10 mouse cellular contexts compared by ENCODE assay signal in the genomic region with DNA sequence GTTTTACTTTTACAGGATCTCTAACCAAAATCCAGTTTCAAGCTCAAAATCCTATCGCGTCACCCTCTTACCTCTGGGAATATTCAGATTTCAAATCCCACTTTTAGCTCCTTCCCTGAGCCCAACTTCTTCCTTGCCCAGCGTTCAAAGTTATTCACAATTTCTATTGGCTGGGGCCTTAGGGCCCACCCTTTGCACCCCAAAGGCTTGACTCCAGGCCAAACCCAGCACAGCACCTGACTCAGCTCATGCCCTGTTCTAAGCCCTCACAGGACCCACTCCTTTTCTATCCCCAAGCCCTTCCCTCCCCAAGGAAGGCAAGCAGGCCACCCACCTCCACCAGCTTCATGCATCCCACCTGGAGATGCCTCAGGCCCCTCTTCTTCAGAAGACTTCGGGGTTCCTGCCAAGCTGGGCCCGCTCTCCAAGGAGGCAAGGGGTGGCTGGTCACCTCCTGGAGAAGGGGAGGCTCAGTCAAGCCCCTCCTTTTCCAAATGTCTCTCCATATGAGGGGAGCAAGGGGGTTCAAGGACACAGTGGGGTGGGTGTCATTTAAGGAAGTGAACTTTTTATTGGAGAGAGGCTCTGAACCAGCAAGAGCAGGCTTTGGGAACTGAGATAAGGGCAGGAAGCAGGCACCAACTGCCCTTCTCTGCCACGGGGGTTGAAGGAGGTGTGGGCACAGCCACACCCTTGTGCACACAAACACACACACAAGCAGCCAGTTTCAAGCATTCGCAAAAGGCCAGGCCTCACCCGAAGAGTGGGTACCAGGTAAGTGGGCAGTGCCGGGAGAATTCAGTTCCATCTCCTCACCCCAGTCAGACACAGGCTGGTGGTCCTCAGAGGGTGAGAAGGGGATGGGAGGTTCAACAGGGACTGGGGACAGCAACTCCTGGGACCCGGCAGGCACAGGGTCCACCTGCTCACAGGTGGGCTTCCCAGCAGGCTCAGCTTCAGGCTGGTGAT. TPM values are rescaled to one million over a fixed set of nuclear protein-coding genes. Genes with fewer than 3 reads are reported as not detected.
A peak's percentile ranks its signal among the peaks of the same experiment; 100 is the strongest.
DNase-seq lines count a peak whose midpoint lies in the region; ATAC-seq and TF ChIP-seq lines count a peak whose summit lies in the region.
"Had no signal": no experiment of that assay in that cellular context is flagged by ENCODE, and none has a peak within 500 bp of the region (broad histone marks: within the 10 kb centered on the region; RNA-seq: fewer than 3 reads in every experiment).

No protein-coding gene starts in this region.

- peaks cover 36% of the 10 kb centered on the region for H3K4me1 ChIP-seq in hindbrain, embryonic 13.5 days (replicated peaks)
- peaks cover 38% of the 10 kb centered on the region for H3K4me1 ChIP-seq in hindbrain, embryonic 10.5 days (replicated peaks)
- peaks cover 76% of the 10 kb centered on the region for H3K4me1 ChIP-seq in G1E (ENCODE audit: insufficient read depth, low read depth, low read length)
- peaks cover 40% of the 10 kb centered on the region for H3K4me1 ChIP-seq in liver, postnatal 0 days (ENCODE audit: insufficient read depth)

- peaks cover 16% of the 10 kb centered on the region; the same call in 1 of the 2 replicates for H3K27me3 ChIP-seq in hindbrain, embryonic 13.5 days
- peaks cover 19% of the 10 kb centered on the region for H3K27me3 ChIP-seq in hindbrain, embryonic 10.5 days (ENCODE audit: insufficient read depth, poor library complexity, severe bottlenecking)
- H3K27me3 ChIP-seq in G1E (ENCODE audit: insufficient read depth, low read length), result no peaks in the 10 kb centered on the region
- no peaks in the 10 kb centered on the region for H3K27me3 ChIP-seq in liver, postnatal 0 days (ENCODE audit: insufficient read depth, low read length)
- H3K27me3 ChIP-seq: midbrain, embryonic 15.5 days had no signal

- H3K4me2 ChIP-seq in hindbrain, embryonic 13.5 days, result no peak overlapping the region
- peak overlapping the region; percentile 99 for H3K4me2 ChIP-seq in liver, postnatal 0 days (ENCODE audit: low read depth, low read length)

- 90% methylated on average over 10 of the region's 10 CpGs for WGBS in hindbrain, embryonic 13.5 days
- WGBS in hindbrain, embryonic 10.5 days, result 89% methylated on average over 10 of the region's 10 CpGs
- 50% methylated on average over 10 of the region's 10 CpGs for WGBS in liver, postnatal 0 days (ENCODE audit: insufficient replicate concordance)

- peak overlapping the region; percentile 90; the same call in 1 of the 2 replicates for H3K9ac ChIP-seq in hindbrain, embryonic 13.5 days
- H3K9ac ChIP-seq in liver, postnatal 0 days (replicated peaks), result peak overlapping the region; percentile 82

- no peak overlapping the region for H3K27ac ChIP-seq in hindbrain, embryonic 13.5 days
- H3K27ac ChIP-seq in hindbrain, embryonic 10.5 days, result no peak overlapping the region
- H3K27ac ChIP-seq in liver, postnatal 0 days (ENCODE audit: low read depth), result peak overlapping the region; percentile 98

- peak; percentile 62; the same call in 1 of the 2 replicates for TF ChIP-seq EP300 in liver, postnatal 0 days (IDR thresholded peaks at IDR 0.05; ENCODE audit: low read depth)

- no peak for DNase-seq in hindbrain, embryonic 10.5 days (ENCODE audit: low spot score)
- DNase-seq in G1E (ENCODE audit: low spot score), result peak; percentile 63
- DNase-seq in liver, postnatal 0 days, result no peak
- no peak for DNase-seq in thymus, postnatal 0 days (ENCODE audit: low spot score)
- no peak for DNase-seq in layer of hippocampus, postnatal 36 days
- DNase-seq: adrenal gland, postnatal 36 days; lung, adult 18-20 months had no signal

- no peaks in the 10 kb centered on the region for H3K9me3 ChIP-seq in hindbrain, embryonic 13.5 days
- no peaks in the 10 kb centered on the region for H3K9me3 ChIP-seq in hindbrain, embryonic 10.5 days
- H3K9me3 ChIP-seq in G1E (replicated peaks), result no peaks in the 10 kb centered on the region
- H3K9me3 ChIP-seq in liver, postnatal 0 days (ENCODE audit: low read length), result no peaks in the 10 kb centered on the region
- H3K9me3 ChIP-seq: midbrain, embryonic 15.5 days had no signal

- H3K4me3 ChIP-seq in hindbrain, embryonic 13.5 days, result no peak overlapping the region
- H3K4me3 ChIP-seq in hindbrain, embryonic 10.5 days, result no peak overlapping the region
- H3K4me3 ChIP-seq in G1E (ENCODE audit: low read depth, low read length), result peak overlapping the region; percentile 83
- peak overlapping the region; percentile 85; the same call in 1 of the 2 replicates for H3K4me3 ChIP-seq in liver, postnatal 0 days (ENCODE audit: low read depth, low read length)

- H3K36me3 ChIP-seq in hindbrain, embryonic 13.5 days, result peaks cover 49% of the 10 kb centered on the region
- H3K36me3 ChIP-seq in hindbrain, embryonic 10.5 days, result peaks cover 51% of the 10 kb centered on the region
- H3K36me3 ChIP-seq in G1E (replicated peaks), result peaks cover 82% of the 10 kb centered on the region
- peaks cover 26% of the 10 kb centered on the region for H3K36me3 ChIP-seq in liver, postnatal 0 days (replicated peaks; ENCODE audit: insufficient read depth, low read length)

- TF ChIP-seq CTCF in G1E (IDR thresholded peaks at IDR 0.05; ENCODE audit: low read depth, low read length), result no peak
- no peak for TF ChIP-seq CTCF in liver, postnatal 0 days (IDR thresholded peaks at IDR 0.05; ENCODE audit: low read depth)

- no peak for ATAC-seq in hindbrain, embryonic 13.5 days (ENCODE audit: low FRiP score)
- peak; percentile 62 for ATAC-seq in G1E (ENCODE audit: extremely low read depth, insufficient number of reproducible peaks, low FRiP score, poor library complexity, severe bottlenecking)
- ATAC-seq in erythroblast, adult 5-6 weeks (replicated peaks; ENCODE audit: low FRiP score, poor library complexity, severe bottlenecking), result peak; percentile 48
- 0 out of 2 replicates have a peak, but pooled peaks have one; percentile 7 for ATAC-seq in liver, postnatal 0 days

RNA-seq across cellular contexts. Expression of a gene that starts 1.8 kb away (rescaled TPM):
- polyA plus RNA-seq in hindbrain, embryonic 13.5 days (2015; fragmentation: Nextera tagmentation; extraction: Ambion mirVana), result 33.4 and 33.8 TPM in 2 replicates
- 7.7 and 13.0 TPM in 2 replicates for polyA plus RNA-seq in hindbrain, embryonic 10.5 days (2016; fragmentation: Nextera tagmentation; extraction: Ambion mirVana)
- total RNA-seq in G1E (2014; fragmentation: Nextera tagmentation), result 3.5 and 4.1 TPM in 2 replicates
- total RNA-seq in G1E (2017), result 18.8 and 23.1 TPM in 2 replicates
- polyA plus RNA-seq in G1E (2012), result 92.0 and 140 TPM in 2 replicates
- total RNA-seq in erythroblast, adult 5-6 weeks (2015; ENCODE audit: low replicate concordance), result not detected in 2 replicates
- 2.0 and 4.3 TPM in 2 replicates for total RNA-seq in erythroblast, adult 5-6 weeks (2017; ENCODE audit: low replicate concordance)
- polyA plus RNA-seq in liver, postnatal 0 days (2015; fragmentation: Nextera tagmentation; extraction: Ambion mirVana), result 7.5 and 8.4 TPM in 2 replicates
- polyA plus RNA-seq in thymus, postnatal 0 days (2015; fragmentation: Nextera tagmentation; extraction: Ambion mirVana), result 6.2 and 7.6 TPM in 2 replicates
- total RNA-seq in layer of hippocampus, postnatal 36 days (2021), result 10 to 100 TPM; 31.2 to 33.0 TPM

RNA-seq across cellular contexts. Expression of a gene that starts 11.4 kb away (rescaled TPM):
- 23.9 and 27.9 TPM in 2 replicates for polyA plus RNA-seq in hindbrain, embryonic 13.5 days (2015; fragmentation: Nextera tagmentation; extraction: Ambion mirVana)
- 32.2 and 37.4 TPM in 2 replicates for polyA plus RNA-seq in hindbrain, embryonic 10.5 days (2016; fragmentation: Nextera tagmentation; extraction: Ambion mirVana)
- total RNA-seq in G1E (2014; fragmentation: Nextera tagmentation), result 8.1 and 16.6 TPM in 2 replicates
- total RNA-seq in G1E (2017), result 58.0 and 66.0 TPM in 2 replicates
- polyA plus RNA-seq in G1E (2012), result 133 and 136 TPM in 2 replicates
- total RNA-seq in erythroblast, adult 5-6 weeks (2015; ENCODE audit: low replicate concordance), result 2.5 and 9.4 TPM in 2 replicates
- total RNA-seq in erythroblast, adult 5-6 weeks (2017; ENCODE audit: low replicate concordance), result 17.7 and 30.0 TPM in 2 replicates
- 5.7 and 8.8 TPM in 2 replicates for polyA plus RNA-seq in liver, postnatal 0 days (2015; fragmentation: Nextera tagmentation; extraction: Ambion mirVana)
- polyA plus RNA-seq in thymus, postnatal 0 days (2015; fragmentation: Nextera tagmentation; extraction: Ambion mirVana), result 15.9 and 21.9 TPM in 2 replicates
- 10 to 100 TPM; 69.0 to 77.7 TPM for total RNA-seq in layer of hippocampus, postnatal 36 days (2021)

RNA-seq across cellular contexts. Expression of a gene that starts 15.9 kb away (rescaled TPM):
- polyA plus RNA-seq in hindbrain, embryonic 13.5 days (2015; fragmentation: Nextera tagmentation; extraction: Ambion mirVana), result 1.7 and 2.3 TPM in 2 replicates
- polyA plus RNA-seq in hindbrain, embryonic 10.5 days (2016; fragmentation: Nextera tagmentation; extraction: Ambion mirVana), result 0.96 and 0.97 TPM in 2 replicates
- total RNA-seq in G1E (2014; fragmentation: Nextera tagmentation) (not detected in 2 replicates), G1E (2017) (0.16 and 0.64 TPM in 2 replicates)
- not detected in 2 replicates for polyA plus RNA-seq in G1E (2012)
- 7.7 and 15.7 TPM in 2 replicates for total RNA-seq in erythroblast, adult 5-6 weeks (2015; ENCODE audit: low replicate concordance)
- 2.6 and 7.1 TPM in 2 replicates for total RNA-seq in erythroblast, adult 5-6 weeks (2017; ENCODE audit: low replicate concordance)
- polyA plus RNA-seq in liver, postnatal 0 days (2015; fragmentation: Nextera tagmentation; extraction: Ambion mirVana), result 5.5 and 6.9 TPM in 2 replicates
- polyA plus RNA-seq in thymus, postnatal 0 days (2015; fragmentation: Nextera tagmentation; extraction: Ambion mirVana), result 1.1 and 1.2 TPM in 2 replicates
- total RNA-seq in layer of hippocampus, postnatal 36 days (2021), result 1 to 10 TPM in 1 of 2 experiments, under 1 TPM in 1; 0.62 to 1.9 TPM

RNA-seq across cellular contexts. Expression of a gene that starts 31.3 kb away (rescaled TPM):
- 0.08 and 0.14 TPM in 2 replicates for polyA plus RNA-seq in hindbrain, embryonic 13.5 days (2015; fragmentation: Nextera tagmentation; extraction: Ambion mirVana)
- 0.05 TPM in 1 of 2 replicates, not detected in the other for polyA plus RNA-seq in hindbrain, embryonic 10.5 days (2016; fragmentation: Nextera tagmentation; extraction: Ambion mirVana)
- total RNA-seq in G1E (2014; fragmentation: Nextera tagmentation) (0.23 and 0.63 TPM in 2 replicates), G1E (2017) (0.12 and 0.27 TPM in 2 replicates)
- polyA plus RNA-seq in G1E (2012), result 0.02 TPM in 2 replicates
- 3.3 and 6.3 TPM in 2 replicates for total RNA-seq in erythroblast, adult 5-6 weeks (2015; ENCODE audit: low replicate concordance)
- 1.7 and 3.1 TPM in 2 replicates for total RNA-seq in erythroblast, adult 5-6 weeks (2017; ENCODE audit: low replicate concordance)
- 0.92 and 1.2 TPM in 2 replicates for polyA plus RNA-seq in liver, postnatal 0 days (2015; fragmentation: Nextera tagmentation; extraction: Ambion mirVana)
- 0.04 and 0.14 TPM in 2 replicates for polyA plus RNA-seq in thymus, postnatal 0 days (2015; fragmentation: Nextera tagmentation; extraction: Ambion mirVana)
- under 1 TPM; 0.35 to 0.60 TPM for total RNA-seq in layer of hippocampus, postnatal 36 days (2021)
- polyA plus RNA-seq: midbrain, embryonic 15.5 days had no signal

RNA-seq across cellular contexts. Expression of a gene that starts 33.0 kb away (rescaled TPM):
- 24.0 and 24.2 TPM in 2 replicates for polyA plus RNA-seq in hindbrain, embryonic 13.5 days (2015; fragmentation: Nextera tagmentation; extraction: Ambion mirVana)
- polyA plus RNA-seq in hindbrain, embryonic 10.5 days (2016; fragmentation: Nextera tagmentation; extraction: Ambion mirVana), result 17.6 and 19.1 TPM in 2 replicates
- total RNA-seq in G1E (2014; fragmentation: Nextera tagmentation), result 10.2 and 15.8 TPM in 2 replicates
- total RNA-seq in G1E (2017), result 9.0 and 16.3 TPM in 2 replicates
- polyA plus RNA-seq in G1E (2012), result 209 and 355 TPM in 2 replicates
- total RNA-seq in erythroblast, adult 5-6 weeks (2015; ENCODE audit: low replicate concordance), result 2.3 TPM in 1 of 2 replicates, not detected in the other
- 1.5 and 7.5 TPM in 2 replicates for total RNA-seq in erythroblast, adult 5-6 weeks (2017; ENCODE audit: low replicate concordance)
- polyA plus RNA-seq in liver, postnatal 0 days (2015; fragmentation: Nextera tagmentation; extraction: Ambion mirVana), result 3.7 and 4.1 TPM in 2 replicates
- 8.0 and 9.2 TPM in 2 replicates for polyA plus RNA-seq in thymus, postnatal 0 days (2015; fragmentation: Nextera tagmentation; extraction: Ambion mirVana)
- 10 to 100 TPM; 11.3 to 13.0 TPM for total RNA-seq in layer of hippocampus, postnatal 36 days (2021)

Comparison
In these comparisons a context has a peak if more than half of its experiments do, and no peak if none do; other contexts are left out.
1. H3K4me3 ChIP-seq: peak in G1E (single experiment) and liver, postnatal 0 days (single experiment); none in hindbrain, embryonic 13.5 days (single experiment) and hindbrain, embryonic 10.5 days (single experiment).